Mouse (Mus musculus) embryonic facial prominence, embryonic 14.5 days (tissue): ENCODE measurements around the gene Pafah1b1. TPM values are rescaled to one million over a fixed set of nuclear protein-coding genes. Genes with fewer than 3 reads are reported as not detected.
A peak's percentile ranks its signal among the peaks of the same experiment; 100 is the strongest.

Experiments
- ATAC-seq: fragments of 200-750 bp; cut with Nextera tagmentation; 2 replicates; pipeline ENCODE4 v1.8.0; 2017; ENCODE audit warnings: low read depth, moderate number of reproducible peaks, moderate TSS enrichment
- DNase-seq: peaks from one replicate; pipeline ENCODE4 v3.0.0-alpha.2; 2015; ENCODE audit warnings: low spot score
- H3K27ac ChIP-seq: fragments of 300-500 bp; sonication (generic); replicated peaks from 2 replicates; pipeline ENCODE4 v1.5.1; 2014; ENCODE audit warnings: low read depth, mild to moderate bottlenecking, low read length, moderate library complexity
- H3K27me3 ChIP-seq: fragments of 300-500 bp; sonication (generic); replicated peaks from 2 replicates; pipeline ENCODE4 v1.6.1; 2014; ENCODE audit warnings: low read length; ENCODE audit not compliant: control insufficient read depth, insufficient read depth
- H3K36me3 ChIP-seq: fragments of 300-500 bp; sonication (generic); 2 replicates; pipeline ENCODE4 v1.6.1; 2014; ENCODE audit warnings: low read length, mixed read lengths; ENCODE audit not compliant: control insufficient read depth, insufficient read depth
- H3K4me1 ChIP-seq: fragments of 300-500 bp; sonication (generic); 2 replicates; pipeline ENCODE4 v1.6.1; 2014; ENCODE audit warnings: antibody characterized with exemption, low read length; ENCODE audit not compliant: control insufficient read depth, insufficient read depth
- H3K4me2 ChIP-seq: fragments of 300-500 bp; sonication (generic); 2 replicates; pipeline ENCODE4 v1.6.1; 2014; ENCODE audit warnings: low read depth, mild to moderate bottlenecking, low read length, moderate library complexity, mixed read lengths
- H3K4me3 ChIP-seq: fragments of 300-500 bp; sonication (generic); 2 replicates; pipeline ENCODE4 v1.5.1; 2014; ENCODE audit warnings: low read depth, mild to moderate bottlenecking, low read length
- H3K9ac ChIP-seq: fragments of 300-500 bp; sonication (generic); 2 replicates; pipeline ENCODE4 v1.6.1; 2014; ENCODE audit warnings: low read depth, mild to moderate bottlenecking, low read length, moderate library complexity, mixed read lengths
- H3K9me3 ChIP-seq: fragments of 300-500 bp; sonication (generic); 2 replicates; pipeline ENCODE4 v1.6.1; 2016; ENCODE audit warnings: low read length; ENCODE audit not compliant: control insufficient read depth
- WGBS: fragments of 180-500 bp; shearing (Covaris S2); extraction: QIAGEN DNeasy Blood & Tissue Kit; methylation state at CpG from one replicate; pipeline ENCODE4 v1.1.7; 2014; 5-methylcytosine and 5-hydroxymethylcytosine counted together
- polyA plus RNA-seq: library from polyadenylated mRNA; unstranded; fragments of >200 nt; fragmentation: Nextera tagmentation; extraction: Ambion mirVana; gene quantifications from 2 replicates; pipeline ENCODE4 v1.2.1, GENCODE M21; 2014

Gene Pafah1b1
- polyA plus RNA-seq, 1 experiment from 2014 or later = 68.3 TPM

- Histone ChIP-seq H3K27me3 (no peaks in the 10 kb centered on the region), H3K9ac (peak overlapping the region; percentile 89), H3K4me2 (peak overlapping the region; percentile 82), H3K27ac (peak overlapping the region; percentile 63), H3K4me3 (peak overlapping the region; percentile 98), H3K36me3 (no peaks in the 10 kb centered on the region), H3K9me3 (no peaks in the 10 kb centered on the region), H3K4me1 (peaks cover 20% of the 10 kb centered on the region)
- under 1% methylated on average over 28 of the region's 53 CpGs for WGBS
- DNase-seq (no peak), ATAC-seq (peak; percentile 13)
These were observed 74.6 kb downstream of the Pafah1b1 start for GRCm38 (mm10) chr11:74649647-74650551.

DNA sequence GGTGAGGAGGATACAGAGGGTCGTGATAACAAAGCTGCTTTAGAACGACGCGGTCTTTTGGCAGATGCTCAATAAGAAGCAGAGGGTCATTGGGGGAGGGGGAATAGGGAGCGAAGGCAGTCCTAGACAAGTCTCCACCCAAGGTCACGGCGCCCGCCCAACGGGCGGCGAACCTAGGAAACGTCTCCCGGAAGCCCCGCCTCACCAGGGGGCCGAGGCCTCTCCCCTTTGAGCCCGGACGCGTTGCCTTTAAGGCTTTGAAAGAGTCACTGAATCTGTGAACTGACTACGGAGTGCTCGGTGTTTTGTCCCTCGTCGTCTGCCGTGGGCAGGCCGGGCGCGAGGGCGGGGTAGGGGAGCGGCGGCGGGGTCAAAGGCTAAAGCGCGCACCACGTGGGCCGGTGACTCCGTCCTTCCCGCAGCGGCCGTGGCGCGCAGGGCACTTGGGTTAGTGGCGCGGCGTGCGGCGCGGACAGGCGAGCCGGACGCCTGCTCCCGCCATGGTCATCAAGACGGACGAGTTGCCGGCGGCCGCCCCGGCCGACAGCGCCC lies 75.3 kb downstream of the Pafah1b1 start, which contains the start of gene Cluh:
Gene Cluh, plus strand, starts transcription at position 401 of the 552 bp plus-strand sequence.
- peak within 1 kb of the TSS; percentile 98 for H3K4me3 ChIP-seq
- under 1% methylated on average over 53 of the region's 58 CpGs for WGBS
- H3K27ac ChIP-seq = peak within 1 kb of the TSS; percentile 63
- no peaks in the 10 kb centered on the region for H3K36me3 ChIP-seq
- peak within 1 kb of the TSS; percentile 82 for H3K4me2 ChIP-seq
- peak within 1 kb of the TSS; percentile 89 for H3K9ac ChIP-seq
- no peaks in the 10 kb centered on the region for H3K9me3 ChIP-seq
- DNase-seq = peak; percentile 97
- peaks cover 20% of the 10 kb centered on the region for H3K4me1 ChIP-seq
- H3K27me3 ChIP-seq = no peaks in the 10 kb centered on the region
- peak; percentile 95 for ATAC-seq

DNA sequence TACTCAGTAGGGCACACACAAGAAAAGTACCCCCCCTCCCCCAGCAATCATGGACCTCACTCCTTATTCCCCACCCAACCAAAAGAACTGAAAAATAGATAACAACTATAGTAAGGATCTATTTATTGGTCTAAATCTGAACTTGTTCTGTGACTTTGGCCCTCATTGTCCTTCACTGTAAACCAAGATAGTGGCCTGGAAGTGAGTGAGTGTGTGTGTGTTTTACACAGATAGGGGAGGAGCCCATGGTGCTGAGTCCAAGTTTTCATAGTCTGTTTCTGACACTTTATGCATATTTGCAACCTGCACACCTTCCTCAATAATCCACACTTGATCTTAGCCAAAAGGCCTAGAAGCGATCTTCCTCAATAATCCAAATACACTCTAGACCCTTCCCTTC lies 75.8 kb downstream of the Pafah1b1 start:
- peak overlapping the region; percentile 98 for H3K4me3 ChIP-seq
- H3K9ac ChIP-seq = peak overlapping the region; percentile 89
- H3K9me3 ChIP-seq = no peaks in the 10 kb centered on the region
- H3K4me1 ChIP-seq = peaks cover 20% of the 10 kb centered on the region
- no peaks in the 10 kb centered on the region for H3K27me3 ChIP-seq
- 3% methylated on average over 1 of the region's 1 CpGs for WGBS
- H3K4me2 ChIP-seq = peak overlapping the region; percentile 82
- H3K27ac ChIP-seq = peak overlapping the region; percentile 63
- peak; percentile 16; the same call in 1 of the 2 replicates for ATAC-seq
- no peak for DNase-seq
- H3K36me3 ChIP-seq = no peaks in the 10 kb centered on the region

DNA sequence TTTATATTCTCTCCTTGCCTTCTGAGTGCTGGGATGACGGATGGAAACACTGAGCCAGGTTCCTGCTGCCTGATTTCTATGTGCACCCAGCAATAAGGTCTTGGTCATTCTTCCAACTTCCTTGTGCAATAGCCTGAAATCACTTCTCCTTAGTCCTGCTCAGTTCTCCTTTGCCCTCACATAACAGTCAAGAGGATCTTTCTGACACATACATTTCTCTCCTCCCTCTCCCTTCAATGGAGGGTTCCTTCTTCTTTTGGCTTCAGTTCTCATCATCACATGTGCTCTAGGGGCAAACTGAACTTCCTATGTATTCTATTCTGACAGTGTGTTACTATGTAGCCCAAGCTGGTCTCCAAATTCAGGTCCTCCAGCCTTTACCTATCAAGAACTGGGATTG lies 76.5 kb downstream of the Pafah1b1 start:
- H3K27ac ChIP-seq = no peak overlapping the region
- H3K4me3 ChIP-seq = no peak overlapping the region
- ATAC-seq = no peak
- 89% methylated on average over 1 of the region's 1 CpGs for WGBS
- H3K9me3 ChIP-seq = no peaks in the 10 kb centered on the region
- H3K9ac ChIP-seq = no peak overlapping the region
- DNase-seq = no peak
- no peaks in the 10 kb centered on the region for H3K27me3 ChIP-seq
- H3K4me2 ChIP-seq = no peak overlapping the region
- peaks cover 17% of the 10 kb centered on the region for H3K4me1 ChIP-seq
- no peaks in the 10 kb centered on the region for H3K36me3 ChIP-seq

DNA sequence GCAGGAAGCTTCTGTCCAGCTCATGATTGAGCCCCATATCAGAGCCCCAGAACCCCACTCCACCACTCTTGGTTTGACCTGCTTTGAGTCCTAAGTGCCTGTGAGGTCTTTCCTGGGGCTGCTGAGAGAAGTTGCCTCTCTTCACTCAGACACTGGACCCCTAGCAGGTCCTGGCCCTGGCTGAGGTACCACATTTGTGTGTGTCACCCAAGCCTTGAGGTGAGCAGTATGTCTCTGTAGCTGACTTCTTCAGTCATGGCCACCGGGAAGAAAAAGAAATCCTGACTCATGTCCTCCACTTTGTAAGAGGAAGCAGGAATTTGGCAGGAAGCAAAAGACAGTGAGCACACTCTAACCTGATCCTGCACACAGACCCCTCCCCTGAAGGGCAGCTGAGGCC lies 84.8 kb downstream of the Pafah1b1 start:
- WGBS = 75% methylated on average over 1 of the region's 1 CpGs
- Histone ChIP-seq H3K9ac (no peak overlapping the region), H3K9me3 (no peaks in the 10 kb centered on the region), H3K27me3 (no peaks in the 10 kb centered on the region), H3K4me3 (no peak overlapping the region), H3K4me1 (peaks cover 10% of the 10 kb centered on the region), H3K27ac (no peak overlapping the region), H3K4me2 (0 out of 2 replicates have a peak overlapping the region, but pooled peaks have one; percentile 62), H3K36me3 (no peaks in the 10 kb centered on the region)
- DNase-seq = no peak
- ATAC-seq = no peak

GRCm38 (mm10) chr11:74638791-74639411 lies 85.6 kb downstream of the Pafah1b1 start:
- 7% methylated on average over 9 of the region's 9 CpGs for WGBS
- ATAC-seq (peak; percentile 30), DNase-seq (no peak)
- H3K27me3 ChIP-seq = no peaks in the 10 kb centered on the region
- peak overlapping the region; percentile 57 for H3K4me3 ChIP-seq
- peak overlapping the region; percentile 69 for H3K9ac ChIP-seq
- H3K4me2 ChIP-seq = peak overlapping the region; percentile 62
- H3K9me3 ChIP-seq = no peaks in the 10 kb centered on the region
- H3K27ac ChIP-seq = peak overlapping the region; percentile 84
- H3K36me3 ChIP-seq = no peaks in the 10 kb centered on the region
- peaks cover 10% of the 10 kb centered on the region for H3K4me1 ChIP-seq

- ATAC-seq (peak; percentile 92), DNase-seq (peak; percentile 90)
- peaks cover 10% of the 10 kb centered on the region for H3K4me1 ChIP-seq
- H3K27me3 ChIP-seq = no peaks in the 10 kb centered on the region
- H3K9ac ChIP-seq = peak overlapping the region; percentile 69
- H3K4me3 ChIP-seq = peak overlapping the region; percentile 57
- H3K36me3 ChIP-seq = no peaks in the 10 kb centered on the region
- peak overlapping the region; percentile 84 for H3K27ac ChIP-seq
- WGBS = under 1% methylated on average over 40 of the region's 86 CpGs
- H3K9me3 ChIP-seq = no peaks in the 10 kb centered on the region
- H3K4me2 ChIP-seq = peak overlapping the region; percentile 62
These were observed 86.3 kb downstream of the Pafah1b1 start for GRCm38 (mm10) chr11:74637971-74638790.

DNA sequence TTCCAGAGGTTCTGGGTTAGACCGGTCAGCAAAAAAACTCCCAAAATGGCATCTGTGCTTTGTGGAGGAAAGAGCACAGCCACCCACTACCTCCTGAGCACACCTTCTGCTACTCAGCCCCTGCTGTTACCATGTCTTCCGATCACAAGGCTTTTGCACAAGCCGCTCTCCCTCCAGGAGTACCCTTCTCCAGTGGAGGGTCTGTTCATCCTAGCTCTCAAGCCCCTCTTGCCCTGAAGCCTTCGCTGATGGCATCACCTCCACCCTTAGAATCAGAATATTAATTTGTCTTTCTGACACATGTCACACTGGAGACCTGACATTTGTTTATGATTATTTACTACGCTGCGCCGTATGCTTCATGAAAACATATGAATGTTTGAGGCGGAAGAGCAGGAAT lies 87.0 kb downstream of the Pafah1b1 start:
- Histone ChIP-seq H3K9ac (peak overlapping the region; percentile 69), H3K9me3 (no peaks in the 10 kb centered on the region), H3K4me1 (peaks cover 10% of the 10 kb centered on the region), H3K36me3 (no peaks in the 10 kb centered on the region), H3K4me2 (peak overlapping the region; percentile 62), H3K27ac (peak overlapping the region; percentile 84), H3K4me3 (peak overlapping the region; percentile 57), H3K27me3 (no peaks in the 10 kb centered on the region)
- ATAC-seq (no peak), DNase-seq (no peak)
- 18% methylated on average over 8 of the region's 8 CpGs for WGBS
